ENCODE assay signal across 14 mouse cellular contexts in the genomic region with DNA sequence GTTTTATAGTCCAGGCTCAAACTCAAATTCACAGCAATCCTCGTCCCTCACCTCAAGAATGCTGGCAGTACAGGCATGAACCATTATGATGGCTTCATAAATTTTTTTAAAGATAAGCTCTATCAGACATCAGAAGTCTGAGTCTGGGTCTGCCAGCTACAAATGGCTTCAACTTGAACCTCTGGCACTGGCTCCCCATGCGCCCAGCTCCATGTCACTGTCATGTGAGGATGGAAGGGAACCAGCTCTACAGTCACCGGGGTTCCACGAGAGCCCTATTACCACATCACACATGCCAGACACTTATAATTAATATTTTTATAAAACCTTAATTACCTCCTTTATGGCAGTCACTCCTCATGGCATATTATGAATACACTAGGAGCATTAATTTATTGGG.
"Had no signal": no experiment of that assay in that cellular context is flagged by ENCODE, and none has a peak within 500 bp of the region (broad histone marks: within the 10 kb centered on the region; RNA-seq: fewer than 3 reads in every experiment).

No protein-coding gene starts in this region.

- ATAC-seq: inflammation-experienced regulatory T-cells, adult 6 months had no signal

- H3K9ac ChIP-seq: kidney, embryonic 15.5 days; limb, embryonic 15.5 days; liver, embryonic 15.5 days had no signal

- H3K36me3 ChIP-seq: kidney, embryonic 15.5 days; limb, embryonic 15.5 days; liver, embryonic 15.5 days; midbrain, embryonic 10.5 days had no signal

- H3K4me2 ChIP-seq: kidney, embryonic 15.5 days; limb, embryonic 15.5 days had no signal

- H3K4me3 ChIP-seq: kidney, embryonic 15.5 days; limb, embryonic 15.5 days; liver, embryonic 15.5 days; midbrain, embryonic 10.5 days; myocyte had no signal

- H3K27me3 ChIP-seq: kidney, embryonic 15.5 days; limb, embryonic 15.5 days; liver, embryonic 15.5 days had no signal

- H3K9me3 ChIP-seq: kidney, embryonic 15.5 days; limb, embryonic 15.5 days; liver, embryonic 15.5 days; midbrain, embryonic 10.5 days had no signal

- H3K4me1 ChIP-seq: liver, embryonic 15.5 days had no signal

- DNase-seq: kidney, postnatal 25 days; layer of hippocampus, adult 9-11 months; layer of hippocampus, postnatal 36 days; lung, postnatal 4 days; right cerebral cortex, adult 18-20 months; right cerebral cortex, postnatal 25 days; thymus, adult 2 months; thymus, postnatal 25 days had no signal
